Mouse (Mus musculus): ENCODE results near the gene Slc1a5.

Slc1a5 gene

GRCm38 (mm10) chr7:16782555-16783125 lies 1.5 kb downstream of the Slc1a5 start:
- DNase-seq (ENCODE audit: low spot score in 2 of 2): no peak

GRCm38 (mm10) chr7:16783224-16783688 lies 2.1 kb downstream of the Slc1a5 start:
- no peak for DNase-seq (ENCODE audit: low spot score in 2 of 2)

DNA sequence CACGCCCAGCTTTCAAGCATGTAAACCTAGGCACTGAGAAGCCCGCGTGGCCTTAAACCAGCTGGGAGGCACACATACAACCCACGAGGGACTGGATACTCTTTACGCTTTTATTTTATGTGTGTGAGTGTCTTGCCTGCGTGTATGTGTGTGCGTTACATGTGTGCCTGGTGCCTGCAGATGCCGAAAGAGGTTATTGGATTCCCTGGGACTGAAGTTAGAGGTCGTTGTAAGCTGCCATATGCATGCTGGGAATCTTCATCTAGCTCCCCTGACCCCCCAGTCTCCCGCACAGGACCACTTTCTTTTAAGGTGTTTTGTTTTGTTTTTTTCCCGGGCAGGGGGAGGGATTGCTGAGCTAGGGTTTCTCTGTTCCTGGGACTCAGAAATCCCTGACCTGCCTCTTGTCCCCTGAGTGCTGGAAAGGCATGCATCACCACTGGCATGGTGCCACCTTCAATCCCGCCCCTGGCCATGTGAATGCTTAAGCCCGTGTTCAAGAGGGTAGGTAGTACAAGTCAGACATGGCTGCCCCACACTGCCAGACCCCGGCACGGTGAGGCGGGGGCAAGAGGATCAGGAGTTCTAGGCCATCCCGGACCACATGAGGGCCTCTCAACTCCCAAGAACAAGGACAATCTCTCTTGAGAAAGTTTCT lies 2.7 kb downstream of the Slc1a5 start:
- DNase-seq (ENCODE audit: low spot score in 2 of 2): peak in 1 of 2 experiments; percentile 25

GRCm38 (mm10) chr7:16784498-16784976 lies 3.4 kb downstream of the Slc1a5 start:
- DNase-seq (ENCODE audit: low spot score in 2 of 2): no peak

- no peak for DNase-seq (ENCODE audit: low spot score in 2 of 2)
Measured at GRCm38 (mm10) chr7:16785541-16786083, 4.5 kb downstream of the Slc1a5 start.

- no peak for DNase-seq (ENCODE audit: low spot score in 2 of 2)
Measured at GRCm38 (mm10) chr7:16792316-16792715, 11.2 kb downstream of the Slc1a5 start.

DNA sequence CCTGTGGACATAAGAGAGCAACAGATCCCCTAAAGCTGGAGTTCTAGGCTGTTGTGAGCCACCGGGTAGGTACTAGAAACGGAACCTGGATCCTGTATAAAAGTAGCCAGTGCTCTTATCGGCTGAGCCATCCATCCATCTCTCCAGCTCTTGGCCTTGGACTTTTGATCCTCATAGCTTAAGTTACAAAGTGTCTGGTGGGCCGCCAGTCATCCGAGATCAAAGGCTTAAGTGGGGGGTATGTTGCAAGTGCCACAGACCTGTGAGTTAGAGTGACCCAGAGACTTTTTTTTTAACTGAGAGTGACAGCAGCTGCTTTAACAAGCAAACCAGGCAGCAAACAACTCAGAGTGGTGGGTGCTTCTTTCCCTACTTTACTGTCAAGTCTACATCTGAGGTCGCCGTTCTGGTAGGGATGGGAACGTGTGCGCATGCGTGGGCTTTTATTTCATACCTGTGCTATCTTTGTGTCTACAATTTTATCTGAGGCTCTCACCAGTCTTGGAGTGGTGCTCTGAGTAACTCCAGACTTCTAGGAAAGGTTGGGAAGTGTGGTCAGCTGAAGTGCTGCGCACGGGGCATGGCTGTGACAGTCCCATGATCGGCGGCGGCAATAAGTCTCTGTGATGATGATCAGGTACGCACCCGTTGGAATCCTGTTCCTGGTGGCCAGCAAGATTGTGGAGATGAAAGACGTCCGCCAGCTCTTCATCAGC lies 12.0 kb downstream of the Slc1a5 start:
- DNase-seq (ENCODE audit: low spot score in 2 of 2): no peak

GRCm38 (mm10) chr7:16794886-16795285 lies 13.7 kb downstream of the Slc1a5 start:
- DNase-seq (ENCODE audit: low spot score in 2 of 2): no peak

GRCm38 (mm10) chr7:16804409-16805028 lies 23.4 kb downstream of the Slc1a5 start:
- no peak for DNase-seq (ENCODE audit: low spot score in 2 of 2)

- no peak for DNase-seq (ENCODE audit: low spot score in 2 of 2)
Measured at GRCm38 (mm10) chr7:16807936-16808335, 26.8 kb downstream of the Slc1a5 start.

DNA sequence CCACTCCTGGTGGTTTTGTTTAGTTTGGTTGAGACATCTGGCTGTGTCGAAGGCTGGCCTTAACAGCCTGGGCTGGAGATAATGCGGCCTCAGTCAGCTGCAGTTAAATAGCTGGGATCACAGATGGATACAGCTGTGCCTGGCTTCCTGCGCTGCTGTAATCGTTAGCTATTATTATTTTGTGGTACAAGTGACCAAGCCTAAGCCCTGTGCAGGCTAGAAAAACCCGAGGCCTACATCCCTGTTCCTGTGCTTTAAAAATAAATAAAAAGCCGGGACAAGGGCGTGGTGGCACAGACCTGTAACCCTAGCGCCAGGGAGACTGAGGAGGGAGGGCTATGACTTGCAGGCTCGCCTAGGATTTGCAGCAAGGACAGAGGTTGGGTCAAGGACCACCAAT lies 27.5 kb downstream of the Slc1a5 start:
- no peak for DNase-seq (ENCODE audit: low spot score in 2 of 2)

GRCm38 (mm10) chr7:16809739-16810138 lies 28.6 kb downstream of the Slc1a5 start:
- DNase-seq (ENCODE audit: low spot score in 2 of 2): peak; percentile 49 to 67

DNA sequence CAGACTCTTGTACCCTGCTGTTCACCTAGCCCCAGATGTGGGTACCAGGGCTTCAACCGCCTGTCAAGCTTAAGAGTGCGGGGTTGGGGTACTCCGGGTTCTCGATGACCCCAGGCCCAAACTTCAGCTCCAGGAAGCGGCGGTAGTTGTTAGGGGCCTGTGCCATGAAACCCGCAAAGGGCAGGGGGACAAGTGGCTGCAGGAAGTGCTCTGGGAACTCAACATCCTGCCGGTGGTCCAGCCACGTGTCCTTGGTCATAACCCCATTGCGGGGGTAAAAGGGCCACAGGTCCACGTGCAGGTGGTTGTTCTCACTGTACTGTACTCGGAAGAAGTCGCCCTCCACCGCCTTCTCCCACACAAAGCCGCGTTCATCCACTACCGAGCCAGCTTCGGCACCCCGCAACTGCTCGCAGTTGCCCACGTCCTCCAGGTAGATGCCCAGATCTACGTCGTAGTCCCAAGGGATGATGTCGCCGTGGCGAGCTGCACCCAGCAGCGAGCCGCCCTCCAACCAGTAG lies 29.3 kb downstream of the Slc1a5 start:
- DNase-seq (ENCODE audit: low spot score in 2 of 2): no peak

- peak; percentile 30 to 42 for DNase-seq (ENCODE audit: low spot score in 2 of 2)
Measured at GRCm38 (mm10) chr7:16810920-16811648, 29.9 kb downstream of the Slc1a5 start.

GRCm38 (mm10) chr7:16811649-16812070 lies 30.5 kb downstream of the Slc1a5 start:
- no peak for DNase-seq (ENCODE audit: low spot score in 2 of 2)

DNA sequence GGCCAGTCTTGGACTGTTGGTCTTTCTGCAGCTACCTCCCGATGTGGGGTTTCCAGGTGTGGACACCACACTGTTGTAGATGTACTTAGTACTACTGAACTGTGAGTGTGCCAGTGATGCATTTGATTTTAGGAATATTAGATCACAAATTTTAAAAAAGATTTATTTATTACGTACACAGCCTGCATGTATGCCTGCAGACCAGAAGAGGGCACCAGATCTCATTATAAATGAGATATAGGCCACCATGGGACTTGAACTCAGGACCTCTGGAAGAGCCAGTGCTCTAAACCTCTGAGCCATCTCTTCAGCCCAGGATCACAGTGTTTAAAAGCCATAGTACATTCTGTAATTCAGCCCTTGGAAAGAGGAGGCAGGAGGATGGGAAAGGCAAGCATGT lies 31.4 kb downstream of the Slc1a5 start:
- no peak for DNase-seq (ENCODE audit: low spot score in 2 of 2)

DNA sequence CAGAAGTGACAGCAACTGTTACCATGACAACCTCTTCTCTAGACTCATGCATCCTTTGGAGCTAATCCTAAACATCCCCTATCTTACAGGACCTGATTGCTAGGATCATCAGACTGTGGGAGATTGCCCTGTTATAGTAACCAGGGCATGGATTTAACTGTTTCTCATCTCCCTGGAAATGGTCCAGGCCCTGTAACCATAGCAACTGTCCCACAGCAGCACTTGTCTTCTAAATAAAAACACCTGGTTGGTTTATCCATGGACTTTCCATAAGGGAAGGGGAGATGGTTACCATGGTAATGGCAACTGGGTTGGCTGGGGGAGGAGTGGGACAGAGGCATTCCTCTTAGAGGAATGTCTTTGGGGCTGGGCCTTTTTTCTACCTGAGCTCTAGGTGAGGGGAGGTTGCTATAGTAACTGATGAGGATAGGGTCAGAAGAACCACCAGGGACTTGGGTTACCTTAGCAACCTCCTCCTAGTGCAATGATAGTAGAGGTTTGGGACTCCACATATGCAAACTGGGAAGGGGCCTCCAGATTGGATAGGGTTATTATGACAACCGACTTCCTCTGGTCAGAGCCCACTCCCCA lies 34.3 kb downstream of the Slc1a5 start, which contains the start of gene Strn4:
Gene Strn4 (plus strand): TSS at position 539 of the 591 bp plus-strand sequence.
- peak in 1 of 2 experiments; percentile 52 for DNase-seq (ENCODE audit: low spot score in 2 of 2)

DNA sequence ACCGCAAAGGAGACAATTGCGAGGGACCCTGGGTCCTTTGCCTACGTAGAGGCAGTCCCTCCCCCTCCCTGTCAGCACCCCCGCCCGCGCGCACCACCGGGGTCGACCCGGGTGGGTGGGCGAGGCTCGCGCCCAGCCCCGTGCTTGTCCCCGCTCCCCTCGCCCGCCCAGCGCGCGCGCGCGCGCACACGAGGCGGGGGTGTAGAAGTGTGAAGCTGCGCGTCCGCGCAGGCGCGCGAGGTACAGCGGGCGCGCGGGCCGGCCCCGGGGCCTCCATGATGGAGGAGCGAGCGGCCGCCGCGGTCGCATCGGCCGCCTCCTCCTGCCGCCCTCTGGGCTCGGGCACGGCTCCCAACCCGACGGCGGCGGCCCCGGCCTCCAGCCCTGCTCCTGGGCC lies 34.9 kb downstream of the Slc1a5 start:
- peak; percentile 43 to 82 for DNase-seq (ENCODE audit: low spot score in 2 of 2)

- peak in 1 of 2 experiments; percentile 59 for DNase-seq (ENCODE audit: low spot score in 2 of 2)
Measured at GRCm38 (mm10) chr7:16816475-16817122, 35.5 kb downstream of the Slc1a5 start, which contains the start of gene Fkrp. Gene Fkrp, minus strand, starts transcription at chr7:16816732.

DNA sequence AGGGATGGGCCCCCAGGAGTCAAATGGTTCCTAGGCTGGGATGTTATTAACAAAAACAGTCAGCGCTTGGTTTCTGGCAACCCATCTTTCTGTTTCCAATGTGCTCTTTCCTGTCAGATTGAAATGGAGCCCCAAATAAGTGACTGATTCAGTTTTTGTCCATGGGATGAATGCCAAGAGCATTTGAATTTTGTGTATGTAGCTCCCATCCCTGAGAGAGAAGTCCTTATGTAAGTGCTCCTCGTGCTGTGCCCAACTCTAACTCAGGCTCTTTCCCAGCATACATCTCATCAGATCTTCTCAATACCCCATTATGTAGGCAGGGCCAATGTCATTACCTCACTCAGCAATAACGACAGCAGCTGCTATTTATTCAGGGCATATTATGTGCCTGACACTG lies 36.6 kb downstream of the Slc1a5 start:
- no peak for DNase-seq (ENCODE audit: low spot score in 2 of 2)

Data from cerebellum, postnatal 4 days (tissue).